Mouse (Mus musculus): ENCODE results near the gene Zfp26.

Zfp26 gene

DNA sequence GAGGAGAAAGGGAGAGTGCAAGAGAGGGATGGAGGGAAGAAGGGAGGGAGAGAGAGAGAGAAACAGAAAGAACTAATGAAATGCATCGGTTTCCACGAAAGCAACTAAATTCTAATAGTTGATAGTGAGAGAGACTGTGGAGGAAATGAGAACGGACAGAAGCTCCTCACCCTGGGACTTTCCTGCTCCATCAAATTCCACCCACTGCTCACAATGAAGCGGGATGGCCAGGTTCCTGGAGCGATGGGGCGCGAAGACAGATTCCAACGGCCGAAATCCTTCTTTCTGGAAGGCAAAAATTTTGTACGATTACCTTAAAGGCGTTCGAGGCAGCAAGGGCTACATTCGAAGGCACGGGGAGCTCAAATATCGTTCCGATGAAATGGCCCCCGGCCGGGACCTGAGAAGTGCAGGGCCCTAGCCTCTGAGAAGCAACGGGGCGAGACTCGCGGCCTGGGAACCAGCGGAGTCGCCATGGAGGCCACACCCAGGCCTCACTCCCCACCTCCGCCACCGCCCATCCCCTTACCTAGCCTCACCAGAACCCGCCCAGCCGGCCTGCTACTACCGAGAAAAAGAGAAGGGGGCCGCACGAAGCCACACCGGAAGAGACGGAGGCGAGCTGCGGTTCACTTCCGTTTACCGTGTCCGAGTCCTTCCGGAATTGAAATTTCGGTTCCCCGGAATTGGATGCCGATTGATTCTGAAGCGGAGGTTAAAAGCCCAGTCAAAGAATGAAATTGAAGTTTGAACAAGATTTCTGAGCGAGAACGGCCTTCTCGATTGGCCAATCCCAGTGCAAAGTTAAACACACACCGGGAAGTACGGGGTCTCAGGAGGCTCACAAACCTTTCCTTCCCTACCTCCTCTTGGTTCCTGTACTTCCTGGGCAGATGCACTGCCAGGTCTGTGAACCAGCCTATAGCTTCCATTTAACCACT lies at the start of gene Zfp26:
Gene Zfp26, minus strand, starts transcription at position 786 of the 941 bp plus-strand sequence.
- peak; percentile 82 to 83 for DNase-seq

DNA sequence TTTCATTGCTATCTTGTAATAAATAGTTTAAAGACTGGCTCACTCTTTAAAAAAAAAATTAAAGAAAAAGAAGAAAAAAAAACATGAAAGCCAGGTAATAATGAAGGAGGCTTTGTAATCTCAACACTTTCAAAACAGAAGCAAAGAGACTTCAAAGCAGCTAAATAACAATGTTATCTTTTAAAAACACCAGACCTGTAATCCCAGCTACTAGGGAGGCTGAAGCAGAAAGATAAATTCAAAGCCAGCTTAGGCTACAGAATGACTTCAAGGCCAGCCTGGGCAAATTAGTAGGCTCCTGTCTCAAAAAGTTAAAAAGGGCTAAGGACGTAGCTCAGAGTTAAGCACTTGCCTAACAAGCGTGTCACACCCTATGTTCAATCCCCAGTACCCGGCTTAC lies 49.7 kb upstream of the Zfp26 start:
- DNase-seq = no peak

DNA sequence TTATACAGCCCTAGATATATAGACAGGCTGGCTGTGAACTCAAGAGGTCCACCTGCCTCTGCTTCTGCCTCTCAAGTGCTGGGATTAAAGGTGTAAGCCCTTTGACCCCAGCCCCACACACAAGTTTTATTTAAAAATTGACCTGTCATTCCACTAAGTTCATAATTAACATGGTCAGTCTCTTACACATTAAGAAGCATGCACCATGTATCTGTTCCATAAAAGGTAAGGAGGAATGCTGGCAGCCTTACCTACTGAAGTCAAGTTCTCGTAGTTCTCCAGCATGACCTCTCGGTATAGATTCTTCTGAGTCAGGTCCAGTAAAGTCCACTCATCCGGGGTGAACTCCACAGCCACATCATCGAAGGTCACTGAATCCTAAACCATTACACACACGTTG lies 44.8 kb upstream of the Zfp26 start:
- no peak for DNase-seq

DNA sequence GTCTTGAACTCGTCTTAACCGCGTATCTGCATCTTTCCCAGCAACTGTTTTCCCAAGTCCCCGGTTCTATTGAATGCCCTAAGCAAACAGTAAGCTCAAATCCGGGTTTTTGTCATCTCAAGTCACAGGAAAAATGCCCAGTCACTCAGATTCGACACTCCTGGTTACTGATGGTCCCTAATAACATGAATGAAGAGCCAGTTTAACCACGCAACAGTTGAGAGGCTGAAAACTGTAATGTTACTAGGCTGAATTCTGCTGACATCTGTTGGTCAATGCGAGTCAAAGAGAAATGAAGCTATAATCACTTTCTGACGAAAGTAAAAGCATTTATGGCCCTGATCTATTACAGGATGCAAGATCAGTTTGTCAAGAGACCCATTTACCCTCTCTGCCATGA lies 33.3 kb upstream of the Zfp26 start:
- DNase-seq = peak; percentile 8 to 10

DNA sequence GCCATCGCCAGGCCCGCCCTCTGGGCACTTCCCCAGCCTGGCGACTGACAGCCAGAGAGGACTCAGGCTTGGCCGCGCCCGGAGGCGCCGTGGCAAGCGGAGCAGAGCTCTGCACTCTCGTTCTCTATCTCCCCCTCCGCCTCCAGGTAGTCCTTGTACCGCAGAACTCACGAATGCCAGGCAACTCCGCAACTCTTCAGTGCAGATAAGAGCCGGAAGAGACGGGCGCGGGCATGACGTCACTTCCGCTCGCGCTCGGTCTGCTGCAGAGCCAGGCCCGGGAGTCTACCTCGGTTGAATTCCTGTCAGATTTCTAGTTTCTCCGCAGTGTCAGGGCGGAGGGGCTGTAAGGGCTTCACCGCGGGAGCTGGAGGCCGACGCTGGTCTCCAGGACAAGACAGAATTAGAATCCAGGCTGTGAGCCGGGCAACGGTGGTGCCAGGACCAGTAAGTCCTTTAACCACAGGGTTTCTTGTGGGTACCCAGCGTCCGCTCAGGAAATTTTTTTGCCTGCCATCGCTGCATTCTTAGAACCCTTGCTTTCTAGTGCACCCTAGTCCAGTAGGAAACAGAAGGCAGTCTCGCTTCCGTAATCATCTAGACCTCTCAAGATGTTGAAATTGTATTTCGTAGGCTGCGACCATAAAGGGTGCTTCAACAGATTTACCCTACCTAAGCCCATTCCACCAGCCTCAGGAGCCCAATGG lies 32.7 kb upstream of the Zfp26 start, which contains the start of gene Zfp426:
Gene Zfp426, minus strand, starts transcription at position 220 of the 707 bp plus-strand sequence.
- DNase-seq = peak; percentile 88 to 92

DNA sequence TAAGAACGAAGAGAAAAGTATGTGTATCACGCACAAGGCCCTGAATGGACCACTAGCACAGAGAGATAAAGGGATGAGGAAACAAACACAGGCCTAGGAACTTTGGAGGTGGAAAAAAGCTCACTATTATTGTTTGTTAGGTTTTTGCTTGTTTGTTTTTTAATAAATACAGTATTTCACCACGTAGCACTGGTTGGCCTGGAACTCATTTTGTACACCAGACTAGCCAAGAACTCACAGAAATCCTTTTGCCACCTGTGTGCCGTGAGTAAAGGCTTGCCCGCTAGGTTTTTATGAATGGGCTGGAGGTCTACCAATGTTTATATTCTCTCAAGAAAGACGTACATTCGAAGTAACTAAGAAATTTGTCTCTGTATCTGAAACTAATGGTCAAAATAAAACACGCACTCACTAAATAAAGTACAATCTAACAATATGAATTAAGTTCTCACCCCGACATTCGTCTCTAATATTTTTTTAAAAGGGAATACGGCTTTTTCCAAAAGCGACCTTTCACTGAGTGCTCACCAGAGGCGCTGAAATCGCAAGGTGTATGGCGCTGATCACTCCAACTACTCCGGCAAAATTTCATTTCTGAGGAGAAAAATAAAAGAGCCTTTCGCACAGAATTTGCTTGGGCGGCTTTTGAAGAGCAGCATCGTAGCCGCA lies 32.0 kb upstream of the Zfp26 start:
- DNase-seq = peak in 1 of 2 experiments; percentile 2

DNA sequence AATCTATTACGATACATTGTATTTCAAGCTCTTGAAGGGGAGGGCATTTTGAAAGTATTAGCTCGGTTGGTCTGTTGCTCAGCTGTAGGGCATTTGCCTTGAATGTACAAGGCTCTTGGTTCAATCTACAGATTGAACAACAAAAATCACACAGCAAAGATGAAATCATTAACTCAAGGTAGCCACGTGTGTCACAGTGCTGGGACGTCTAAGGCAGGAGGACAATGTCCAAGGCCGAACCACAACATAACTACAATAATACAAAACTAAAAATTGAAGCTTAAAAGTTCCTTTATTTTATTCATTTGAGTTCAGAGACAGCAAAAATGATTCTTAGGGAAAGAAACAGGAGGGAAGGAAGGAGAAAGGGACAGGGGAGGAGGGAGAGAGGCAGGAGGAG lies 29.6 kb upstream of the Zfp26 start:
- DNase-seq = no peak

DNA sequence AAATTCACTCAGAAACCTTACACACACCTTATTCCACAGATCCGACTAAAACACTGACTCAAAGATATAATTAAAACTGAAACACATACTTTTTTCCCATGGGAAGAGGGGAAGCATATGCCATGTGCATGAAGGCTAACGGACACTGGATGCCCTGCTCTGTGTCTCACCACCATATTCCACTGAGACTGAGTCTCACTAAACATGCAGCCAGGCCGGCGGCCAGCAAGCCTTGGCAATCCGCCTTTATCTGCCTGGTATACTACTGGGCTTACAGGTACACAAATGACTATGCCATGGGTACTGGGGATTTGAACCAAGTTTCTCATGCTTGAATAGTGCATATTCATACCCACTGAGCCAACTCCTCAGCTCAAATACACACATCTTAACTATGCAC lies 19.4 kb upstream of the Zfp26 start:
- DNase-seq = no peak

DNA sequence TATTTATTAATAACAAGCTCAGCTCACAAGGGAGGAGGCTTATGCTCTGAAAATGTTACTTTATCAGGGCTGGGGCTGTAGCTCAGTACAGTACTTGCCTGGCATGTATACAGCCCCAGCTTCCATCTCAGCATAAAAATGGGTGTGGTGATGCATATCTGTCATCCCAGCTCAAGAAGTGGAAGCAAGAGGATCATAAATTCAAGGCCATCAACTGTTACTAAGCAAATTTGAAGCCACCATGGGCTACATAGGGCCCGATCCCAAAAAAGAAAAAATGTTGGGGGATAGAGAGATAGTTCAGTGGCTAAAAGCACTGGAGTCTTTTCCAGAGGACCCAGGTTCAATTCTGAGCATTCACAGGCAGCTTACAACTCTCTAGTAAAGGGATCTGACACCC lies 16.7 kb upstream of the Zfp26 start:
- DNase-seq = no peak

DNA sequence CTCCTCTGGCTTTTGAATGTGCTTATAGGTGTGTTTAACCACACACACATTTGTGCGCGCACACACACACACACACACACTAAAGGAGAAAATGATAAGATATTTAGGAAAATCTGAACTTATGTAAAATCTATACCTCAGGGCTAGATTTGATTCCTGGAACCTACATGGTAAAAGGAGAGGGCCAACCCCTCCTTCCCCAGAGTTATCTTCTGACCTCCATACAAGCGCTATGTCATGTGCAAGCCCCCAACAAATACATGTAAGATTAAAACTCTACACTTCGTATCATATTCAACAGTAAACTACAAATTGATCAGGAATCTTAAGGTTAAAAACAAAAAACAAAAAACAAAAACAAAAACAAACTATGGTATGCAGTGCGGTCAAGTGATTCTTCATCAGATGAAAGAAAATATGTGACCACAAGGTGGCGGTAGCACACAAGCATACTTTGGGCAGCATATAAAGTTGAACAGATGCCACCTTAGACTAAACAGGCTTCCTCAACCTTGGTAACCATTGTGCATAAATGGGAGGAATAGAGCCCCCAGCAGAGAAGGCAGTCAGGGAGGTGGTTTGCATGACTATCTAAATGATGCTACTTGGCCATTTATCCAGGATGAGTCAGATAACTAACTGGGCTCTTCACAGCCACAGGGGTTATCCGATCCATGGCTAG lies 6.9 kb upstream of the Zfp26 start:
- peak; percentile 72 to 75 for DNase-seq

DNA sequence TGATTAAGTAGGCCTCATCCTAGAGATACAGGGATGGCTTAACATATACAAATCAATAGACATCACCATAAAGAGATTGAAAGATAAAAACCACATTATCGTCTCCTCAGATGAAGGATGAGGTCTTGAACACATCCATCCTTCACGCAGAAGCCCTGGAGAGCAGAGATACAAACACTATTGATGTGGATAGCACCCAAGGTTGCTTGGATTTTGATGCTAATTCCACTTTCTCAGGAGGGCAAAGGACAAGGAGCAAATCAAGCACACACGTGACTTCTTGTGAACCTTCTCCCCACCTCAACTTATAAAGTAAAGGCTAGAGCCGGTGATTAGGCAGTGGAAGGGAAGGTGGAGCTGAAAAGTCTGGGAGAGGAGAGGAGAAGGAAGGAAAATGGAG lies 6.3 kb downstream of the Zfp26 start:
- no peak for DNase-seq

DNA sequence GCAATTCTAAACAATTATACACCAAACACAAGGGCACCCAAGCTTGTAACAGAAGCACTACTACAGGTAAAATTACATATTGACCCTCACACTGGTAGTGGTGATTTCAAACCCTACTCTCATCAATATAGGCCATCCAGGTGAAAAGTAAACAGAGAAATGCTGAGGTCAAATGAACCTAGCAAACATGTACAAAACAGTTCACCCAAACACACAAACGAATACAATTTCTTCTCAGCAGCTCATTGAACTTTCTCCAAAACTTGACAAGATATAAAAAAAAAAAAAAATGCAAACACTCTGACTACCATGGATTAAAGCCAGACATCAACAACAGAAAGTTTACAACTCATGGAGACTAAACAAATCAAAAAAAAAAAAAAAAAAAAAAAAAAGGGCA lies 8.5 kb downstream of the Zfp26 start:
- no peak for DNase-seq

DNA sequence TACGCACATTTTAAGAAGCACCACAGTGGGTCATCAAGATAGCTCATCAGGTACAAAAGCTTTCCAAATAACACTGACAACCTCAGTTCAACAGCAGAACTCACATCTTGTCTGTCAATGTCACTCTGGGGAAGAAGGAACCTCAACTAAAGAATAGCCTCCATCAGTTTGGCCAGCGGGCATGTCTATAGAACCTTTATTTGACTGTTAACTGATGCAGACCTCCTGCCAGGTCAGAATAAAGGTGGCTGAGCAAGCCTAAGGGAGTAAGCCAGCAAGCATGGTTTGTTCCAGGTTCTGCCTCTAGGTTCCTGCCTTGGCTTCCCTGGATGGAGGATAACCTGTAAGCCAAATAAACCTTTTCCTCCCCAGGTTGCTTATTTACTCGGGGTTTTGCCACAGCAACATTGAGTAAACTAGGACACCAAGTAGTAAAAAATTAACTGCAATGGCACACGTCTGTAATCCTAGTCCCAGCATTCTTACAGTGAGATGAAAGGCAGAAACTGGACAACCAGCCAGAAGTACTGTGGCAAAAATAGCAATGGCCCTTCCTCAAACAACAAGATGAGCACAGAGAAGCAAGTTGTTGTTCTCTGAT lies 16.7 kb downstream of the Zfp26 start:
- DNase-seq = no peak

DNA sequence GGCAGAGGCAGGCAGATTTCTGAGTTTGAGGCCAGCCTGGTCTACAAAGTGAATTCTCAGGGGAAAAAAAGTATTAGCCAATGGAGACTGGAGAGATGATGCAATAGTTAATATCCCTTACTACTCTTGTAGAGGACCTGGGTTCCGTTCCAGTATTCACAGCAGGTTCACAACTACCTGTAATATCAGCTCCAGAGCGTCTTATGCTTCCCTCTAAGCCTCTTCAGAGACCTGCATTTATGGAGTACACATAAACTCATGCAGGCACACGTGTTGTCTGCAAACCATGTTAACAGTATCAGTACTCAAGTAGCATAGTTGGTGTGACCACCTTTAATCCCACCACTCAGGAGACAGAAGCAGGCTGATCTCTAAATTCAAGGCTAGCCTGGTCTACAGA lies 30.0 kb downstream of the Zfp26 start:
- DNase-seq = no peak

DNA sequence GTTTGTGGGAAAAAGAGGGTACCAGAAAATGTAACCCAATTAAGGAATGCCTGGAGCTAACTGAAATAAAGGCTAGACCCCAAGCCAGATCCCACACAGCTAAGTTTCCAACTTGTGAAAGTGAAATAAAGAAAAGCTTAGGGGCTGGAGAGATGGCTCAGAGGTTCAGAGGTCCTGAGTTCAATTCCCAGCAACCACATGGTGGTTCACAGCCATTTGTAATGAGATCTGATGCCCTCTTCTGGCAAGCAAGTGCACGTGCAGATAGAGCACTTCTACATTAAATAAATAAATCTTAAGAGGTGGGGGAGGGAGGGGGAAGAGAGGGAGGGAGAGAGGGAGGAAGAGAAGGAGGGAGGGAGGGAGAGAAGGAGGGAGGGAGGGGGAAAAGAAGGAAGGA lies 48.5 kb downstream of the Zfp26 start:
- no peak for DNase-seq

DNA sequence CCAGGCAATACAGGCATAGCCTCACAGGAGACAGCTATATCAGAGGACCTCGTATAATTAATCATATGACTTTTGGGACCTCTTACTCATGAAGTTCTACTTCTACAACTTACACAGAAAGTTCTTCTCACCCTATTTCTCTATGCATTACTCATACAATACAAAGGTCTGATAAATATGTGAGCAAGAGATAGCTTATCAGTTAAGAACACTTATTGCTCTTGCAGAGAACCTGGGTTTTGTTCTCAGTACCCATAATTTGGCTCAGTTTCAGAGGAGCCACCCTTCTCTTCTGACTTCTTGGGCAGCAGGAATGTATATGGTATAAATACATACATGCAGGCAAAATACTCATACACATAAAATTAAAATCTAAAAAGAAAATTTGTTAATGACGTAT lies 50.6 kb downstream of the Zfp26 start:
- DNase-seq = no peak

DNA sequence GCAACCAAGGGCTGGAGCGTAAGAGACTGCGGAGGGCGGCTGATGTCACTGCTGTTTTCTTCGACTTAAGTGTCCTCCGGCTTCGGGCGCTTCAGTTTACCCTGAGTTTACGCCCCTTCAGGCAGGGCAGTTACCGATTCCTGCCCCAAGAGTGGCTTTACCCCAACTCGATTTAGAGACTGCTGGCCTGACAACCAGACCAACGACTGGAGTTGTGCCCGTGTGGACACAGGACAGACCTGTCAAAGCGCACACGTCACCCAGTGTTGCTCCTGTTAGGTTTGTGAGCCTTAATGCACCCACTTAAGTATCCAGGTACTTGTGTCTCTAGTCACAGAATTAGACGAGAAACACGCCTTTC lies 74.6 kb downstream of the Zfp26 start:
- DNase-seq = no peak

DNA sequence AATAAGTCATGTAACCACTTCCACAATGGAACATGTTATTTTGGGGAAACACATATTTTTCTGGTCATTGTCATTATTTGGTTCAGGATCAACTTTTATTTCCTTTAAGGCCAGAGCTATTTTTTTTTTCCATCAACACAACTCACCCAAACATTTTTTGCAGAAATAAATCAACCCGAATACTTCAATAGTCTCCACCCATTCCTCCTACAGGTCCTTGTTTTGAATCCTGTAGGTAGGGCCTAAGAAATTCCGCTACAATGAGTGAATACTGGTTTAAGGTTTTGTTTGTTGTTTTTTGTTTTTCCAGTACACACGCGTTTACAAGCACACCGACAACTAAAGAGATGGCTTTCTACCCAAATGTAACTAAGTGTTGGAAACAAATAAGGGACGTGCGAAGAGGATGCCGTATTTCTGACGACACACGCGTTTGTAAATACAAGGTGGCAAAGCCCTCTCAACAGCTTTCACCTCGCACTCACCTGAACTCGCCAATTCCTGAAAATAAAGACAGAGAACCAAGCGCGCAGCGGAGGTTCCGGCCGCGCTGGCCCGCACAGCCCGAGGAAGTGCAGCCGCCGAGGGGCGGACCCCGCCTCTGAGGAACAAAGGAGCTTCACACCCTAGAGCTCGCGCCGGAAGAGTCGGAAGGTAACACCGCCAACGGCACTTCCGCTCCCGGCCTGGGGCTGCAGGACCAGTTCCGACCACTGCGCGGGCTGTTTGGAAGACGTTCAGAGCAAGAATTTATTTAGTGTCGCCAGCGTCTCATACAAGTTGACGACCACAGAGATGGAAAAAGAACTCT lies 75.2 kb downstream of the Zfp26 start, which contains the start of gene Zfp560:
Gene Zfp560, minus strand, starts transcription at position 646 of the 811 bp plus-strand sequence.
- peak; percentile 94 to 95 for DNase-seq

DNA sequence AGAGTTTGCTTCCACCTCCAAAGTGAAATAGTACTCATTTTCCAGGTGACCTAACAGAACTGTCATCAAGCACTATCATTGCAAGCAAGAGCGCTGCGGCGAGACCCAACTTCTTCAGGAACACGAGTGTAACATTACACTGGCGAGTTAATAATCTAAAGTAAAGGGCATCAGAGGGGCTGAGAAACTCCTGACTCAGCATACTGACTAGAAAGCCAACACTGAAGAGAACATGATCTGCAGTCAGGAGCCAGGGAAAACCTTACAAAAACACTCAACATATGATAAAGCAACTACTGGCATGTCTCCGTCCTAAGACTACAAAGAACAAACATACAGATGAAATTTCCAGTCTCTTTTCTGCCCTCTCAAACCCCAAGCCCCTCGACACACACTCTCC lies 76.3 kb downstream of the Zfp26 start:
- no peak for DNase-seq
